Mouse (Mus musculus): ENCODE measurements around the gene Olfr1444.
A peak's percentile ranks its signal among the peaks of the same experiment; 100 is the strongest.

The Olfr1444 gene

GRCm38 (mm10) chr19:12856983-12857382 lies at the start of gene Olfr1444:
TSS of gene Olfr1444 (plus strand) at chr19:12857283.
- H3K27me3 ChIP-seq (ENCODE audit: control insufficient read depth, insufficient read depth, low read length, poor library complexity, severe bottlenecking): no peaks in the 10 kb centered on the region
- no peaks in the 10 kb centered on the region for H3K36me3 ChIP-seq (ENCODE audit: control insufficient read depth, insufficient read depth, low read length, poor library complexity, severe bottlenecking)
- no peak for DNase-seq (ENCODE audit: low read depth, low spot score)

- peaks cover 7% of the 10 kb centered on the region; the same call in 1 of the 2 replicates for H3K36me3 ChIP-seq (ENCODE audit: control insufficient read depth, insufficient read depth, low read length, poor library complexity, severe bottlenecking)
- H3K27me3 ChIP-seq (ENCODE audit: control insufficient read depth, insufficient read depth, low read length, poor library complexity, severe bottlenecking): no peaks in the 10 kb centered on the region
- no peak for DNase-seq (ENCODE audit: low read depth, low spot score)
Measured at GRCm38 (mm10) chr19:12812644-12813364, 44.3 kb upstream of the Olfr1444 start.

DNA sequence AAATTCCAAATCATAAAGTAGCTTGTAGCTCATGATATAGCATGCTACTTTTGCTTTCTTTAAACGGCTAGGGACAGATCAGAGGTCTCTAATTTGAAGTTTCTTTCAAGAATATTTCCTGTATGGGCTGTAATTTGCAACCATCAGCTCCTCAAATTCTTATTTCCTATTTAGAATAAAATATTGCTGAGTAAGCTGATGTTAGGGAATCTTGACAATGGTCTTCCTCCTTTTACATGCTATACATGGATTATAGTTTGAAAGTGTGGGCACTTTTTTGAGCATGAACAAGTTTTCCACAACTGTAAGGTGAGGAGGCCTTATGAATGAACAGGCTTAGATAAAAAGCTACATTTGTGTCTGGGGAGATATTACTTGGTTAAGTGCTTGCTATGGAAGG lies 43.2 kb upstream of the Olfr1444 start:
- H3K27me3 ChIP-seq (ENCODE audit: control insufficient read depth, insufficient read depth, low read length, poor library complexity, severe bottlenecking): no peaks in the 10 kb centered on the region
- H3K36me3 ChIP-seq (ENCODE audit: control insufficient read depth, insufficient read depth, low read length, poor library complexity, severe bottlenecking): peaks cover 5% of the 10 kb centered on the region; the same call in 1 of the 2 replicates
- DNase-seq (ENCODE audit: low read depth, low spot score): no peak

GRCm38 (mm10) chr19:12818507-12818906 lies 38.6 kb upstream of the Olfr1444 start:
- DNase-seq (ENCODE audit: low read depth, low spot score): peak; percentile 70

DNA sequence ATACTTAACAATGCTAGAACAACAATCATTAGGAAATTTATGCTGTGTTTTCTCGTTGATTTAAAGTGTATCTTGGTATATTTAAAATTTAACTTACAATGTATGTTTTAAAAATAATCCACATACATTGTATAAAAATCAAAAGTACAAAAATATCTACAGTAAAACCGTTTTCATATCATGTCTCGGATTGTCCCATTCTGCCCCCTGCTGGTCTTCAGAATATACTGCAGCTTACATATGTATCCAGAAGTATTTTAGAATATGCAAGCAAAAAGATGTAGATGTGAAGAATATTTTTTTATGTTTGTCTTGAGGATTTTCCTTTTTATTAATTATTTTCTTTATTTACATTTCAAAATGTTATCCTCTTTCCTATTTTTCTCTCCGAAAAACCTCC lies 36.7 kb upstream of the Olfr1444 start:
- H3K27me3 ChIP-seq (ENCODE audit: control insufficient read depth, insufficient read depth, low read length, poor library complexity, severe bottlenecking): no peaks in the 10 kb centered on the region
- peak; percentile 79 for DNase-seq (ENCODE audit: low read depth, low spot score)
- H3K36me3 ChIP-seq (ENCODE audit: control insufficient read depth, insufficient read depth, low read length, poor library complexity, severe bottlenecking): peaks cover 11% of the 10 kb centered on the region

More at GRCm38 (mm10) chr19:12818507-12818906, 38.6 kb upstream of the Olfr1444 start:
- Histone ChIP-seq H3K27me3 (ENCODE audit: control insufficient read depth, insufficient read depth, low read length, poor library complexity, severe bottlenecking) (no peaks in the 10 kb centered on the region), H3K36me3 (ENCODE audit: control insufficient read depth, insufficient read depth, low read length, poor library complexity, severe bottlenecking) (peaks cover 8% of the 10 kb centered on the region)

DNA sequence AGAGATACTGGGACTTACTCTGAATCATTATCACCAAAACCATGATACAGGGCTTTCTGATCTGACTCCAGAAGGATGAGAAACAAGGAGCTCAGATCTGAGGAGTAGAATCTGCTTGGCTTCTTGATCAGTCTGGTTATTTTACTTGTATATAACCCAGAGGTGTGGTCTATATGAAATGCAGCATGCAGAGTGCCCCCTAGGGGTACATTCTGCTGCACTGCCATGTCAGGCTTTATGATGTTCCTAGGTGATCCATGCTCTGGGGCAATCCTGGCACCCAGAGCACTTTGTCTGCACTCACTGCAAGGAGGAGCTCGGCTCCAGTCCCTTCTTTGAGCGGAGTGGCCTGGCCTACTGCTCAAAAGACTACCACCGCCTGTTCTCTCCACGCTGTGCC lies 32.5 kb upstream of the Olfr1444 start:
- DNase-seq (ENCODE audit: low read depth, low spot score): peak; percentile 45

DNA sequence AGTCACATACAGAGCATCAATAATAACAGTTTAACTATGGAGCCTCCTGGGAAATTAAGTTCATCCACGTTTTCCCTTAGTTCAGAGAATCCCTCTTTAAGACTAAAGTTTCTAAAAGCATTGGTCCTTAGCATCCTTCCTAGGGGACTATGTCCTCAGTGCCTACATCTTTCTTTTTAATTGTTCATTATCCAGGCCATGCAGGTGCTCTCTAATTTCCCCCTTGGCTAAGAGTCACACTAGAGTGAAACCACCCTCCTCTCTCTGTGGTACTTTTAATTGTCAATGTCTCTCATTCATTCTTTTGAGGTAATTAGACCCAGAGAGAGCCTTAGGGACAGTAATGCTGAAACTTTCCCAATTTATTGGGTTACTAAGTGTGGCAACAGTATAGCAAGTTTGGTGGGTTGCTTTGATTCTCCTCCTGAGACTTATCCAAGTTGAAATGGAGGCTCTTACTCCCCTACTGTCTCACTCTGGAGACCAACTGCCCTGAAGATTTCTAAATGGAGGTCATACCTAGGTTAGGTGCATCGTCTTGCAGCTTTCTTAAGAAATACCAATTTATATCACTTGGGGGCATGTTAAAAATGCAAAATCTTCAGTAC lies 26.2 kb upstream of the Olfr1444 start:
- Histone ChIP-seq H3K36me3 (ENCODE audit: control insufficient read depth, insufficient read depth, low read length, poor library complexity, severe bottlenecking) (peaks cover 12% of the 10 kb centered on the region), H3K27me3 (ENCODE audit: control insufficient read depth, insufficient read depth, low read length, poor library complexity, severe bottlenecking) (no peaks in the 10 kb centered on the region)
- no peak for DNase-seq (ENCODE audit: low read depth, low spot score)

More for the DNA sequence above, 32.5 kb upstream of the Olfr1444 start:
- peaks cover 11% of the 10 kb centered on the region for H3K36me3 ChIP-seq (ENCODE audit: control insufficient read depth, insufficient read depth, low read length, poor library complexity, severe bottlenecking)
- no peaks in the 10 kb centered on the region for H3K27me3 ChIP-seq (ENCODE audit: control insufficient read depth, insufficient read depth, low read length, poor library complexity, severe bottlenecking)

GRCm38 (mm10) chr19:12831559-12831958 lies 25.5 kb upstream of the Olfr1444 start:
- Histone ChIP-seq H3K36me3 (ENCODE audit: control insufficient read depth, insufficient read depth, low read length, poor library complexity, severe bottlenecking) (peaks cover 12% of the 10 kb centered on the region), H3K27me3 (ENCODE audit: control insufficient read depth, insufficient read depth, low read length, poor library complexity, severe bottlenecking) (no peaks in the 10 kb centered on the region)
- no peak for DNase-seq (ENCODE audit: low read depth, low spot score)

- DNase-seq (ENCODE audit: low read depth, low spot score): peak; percentile 46
- Histone ChIP-seq H3K27me3 (ENCODE audit: control insufficient read depth, insufficient read depth, low read length, poor library complexity, severe bottlenecking) (no peaks in the 10 kb centered on the region), H3K36me3 (ENCODE audit: control insufficient read depth, insufficient read depth, low read length, poor library complexity, severe bottlenecking) (peaks cover 12% of the 10 kb centered on the region)
Measured at GRCm38 (mm10) chr19:12833625-12834024, 23.5 kb upstream of the Olfr1444 start.

- DNase-seq (ENCODE audit: low read depth, low spot score): no peak
- H3K36me3 ChIP-seq (ENCODE audit: control insufficient read depth, insufficient read depth, low read length, poor library complexity, severe bottlenecking): peaks cover 2% of the 10 kb centered on the region; the same call in 1 of the 2 replicates
- H3K27me3 ChIP-seq (ENCODE audit: control insufficient read depth, insufficient read depth, low read length, poor library complexity, severe bottlenecking): no peaks in the 10 kb centered on the region
Measured at GRCm38 (mm10) chr19:12838507-12838906, 18.6 kb upstream of the Olfr1444 start.

DNA sequence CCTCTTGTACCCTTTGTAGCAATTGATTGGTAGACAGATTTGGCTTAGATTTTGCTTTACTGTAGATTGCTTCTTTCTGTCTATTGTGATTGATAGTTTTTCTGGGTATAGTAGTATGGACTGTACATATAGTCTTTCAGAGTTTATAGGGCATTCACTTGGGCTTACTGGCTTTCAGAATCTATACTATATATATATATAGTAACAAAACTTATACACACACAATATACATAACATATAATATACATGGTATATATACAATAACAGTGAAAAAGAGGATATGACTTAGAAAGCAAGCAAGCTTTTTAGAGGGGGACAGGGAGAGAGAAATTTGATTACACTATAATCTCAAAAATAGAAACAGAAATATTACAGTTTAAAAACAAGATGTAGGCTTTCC lies 10.7 kb upstream of the Olfr1444 start, which contains the start of gene Gm5244:
TSS of gene Gm5244 (plus strand) at position 301 of the 400 bp plus-strand sequence.
- DNase-seq (ENCODE audit: low read depth, low spot score): no peak
- H3K36me3 ChIP-seq (ENCODE audit: control insufficient read depth, insufficient read depth, low read length, poor library complexity, severe bottlenecking): no peaks in the 10 kb centered on the region
- no peaks in the 10 kb centered on the region for H3K27me3 ChIP-seq (ENCODE audit: control insufficient read depth, insufficient read depth, low read length, poor library complexity, severe bottlenecking)

DNA sequence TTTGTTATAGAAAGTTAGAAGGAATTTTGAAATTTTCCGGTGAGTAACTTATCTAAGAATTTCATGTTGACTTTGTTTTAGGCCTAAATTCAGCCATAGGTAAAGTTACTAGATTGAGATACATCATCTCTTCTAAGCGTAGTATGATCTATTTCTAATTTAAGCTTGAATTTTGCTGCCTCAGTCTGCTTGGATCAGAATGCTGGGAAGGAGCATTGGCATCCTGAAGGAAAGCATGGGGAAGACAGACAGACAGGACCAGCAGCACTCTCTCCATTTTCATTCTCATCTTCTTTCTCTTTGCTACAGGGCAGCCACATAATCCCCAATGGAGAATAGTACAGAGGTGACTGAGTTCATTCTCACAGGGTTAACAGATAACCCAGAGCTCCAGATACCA lies 26.5 kb downstream of the Olfr1444 start, which contains the start of gene Olfr1445:
TSS of gene Olfr1445 (plus strand) at position 301 of the 400 bp plus-strand sequence.
- DNase-seq (ENCODE audit: low read depth, low spot score): no peak
- no peaks in the 10 kb centered on the region for H3K36me3 ChIP-seq (ENCODE audit: control insufficient read depth, insufficient read depth, low read length, poor library complexity, severe bottlenecking)
- no peaks in the 10 kb centered on the region; the same call in 1 of the 2 replicates for H3K27me3 ChIP-seq (ENCODE audit: control insufficient read depth, insufficient read depth, low read length, poor library complexity, severe bottlenecking)

- DNase-seq (ENCODE audit: low read depth, low spot score): no peak
- no peaks in the 10 kb centered on the region for H3K36me3 ChIP-seq (ENCODE audit: control insufficient read depth, insufficient read depth, low read length, poor library complexity, severe bottlenecking)
- H3K27me3 ChIP-seq (ENCODE audit: control insufficient read depth, insufficient read depth, low read length, poor library complexity, severe bottlenecking): no peaks in the 10 kb centered on the region
Measured at GRCm38 (mm10) chr19:12893424-12893823, 36.3 kb downstream of the Olfr1444 start, which contains the start of gene Olfr1446. TSS of gene Olfr1446 (minus strand) at chr19:12893524.

DNA sequence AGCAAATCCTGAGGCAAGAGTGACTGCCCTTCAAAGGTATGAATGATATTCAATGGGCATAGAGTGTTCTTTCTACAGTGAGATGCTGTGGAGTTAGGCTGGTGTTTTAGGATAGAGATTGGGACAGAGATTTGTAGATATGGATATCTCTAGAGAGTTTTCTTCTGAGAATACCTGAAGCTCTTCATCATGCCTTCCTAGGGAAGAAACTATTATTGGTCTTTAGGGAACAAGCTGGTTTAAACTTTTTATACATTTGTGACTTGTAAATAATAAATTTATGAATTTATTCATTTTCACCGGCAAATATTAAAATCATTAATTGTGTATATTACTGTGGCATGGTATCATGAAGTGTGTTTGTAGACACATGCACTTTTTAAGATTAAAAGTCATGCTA lies 46.6 kb downstream of the Olfr1444 start, which contains the start of gene Olfr1447:
TSS of gene Olfr1447 (minus strand) at position 101 of the 400 bp plus-strand sequence.
- no peak for DNase-seq (ENCODE audit: low read depth, low spot score)
- H3K27me3 ChIP-seq (ENCODE audit: control insufficient read depth, insufficient read depth, low read length, poor library complexity, severe bottlenecking): no peaks in the 10 kb centered on the region
- H3K36me3 ChIP-seq (ENCODE audit: control insufficient read depth, insufficient read depth, low read length, poor library complexity, severe bottlenecking): no peaks in the 10 kb centered on the region
